Mouse (Mus musculus) G1E (cell line): Measurements from ENCODE around the gene Prx.

Source experiments
- CTCF ChIP-seq: IDR thresholded peaks from 2 replicates; pipeline ENCODE4 v1.5.1; 2012; ENCODE audit warnings: low read depth, low read length, inconsistent platforms, mixed read lengths
- GATA1 ChIP-seq: IDR thresholded peaks from 2 replicates; pipeline ENCODE4 v1.6.1; 2012; ENCODE audit warnings: borderline replicate concordance, low read length, inconsistent platforms, mixed read lengths
- GATA2 ChIP-seq: IDR thresholded peaks from 2 replicates; pipeline ENCODE4 v1.6.1; 2012; ENCODE audit warnings: low read depth, low read length, inconsistent platforms, borderline replicate concordance
- POLR2AphosphoS5 ChIP-seq: IDR thresholded peaks from 2 replicates; pipeline ENCODE4 v1.6.1; 2012; ENCODE audit warnings: low read depth, low read length, inconsistent platforms; ENCODE audit not compliant: insufficient replicate concordance
- TAL1 ChIP-seq: conservative IDR thresholded peaks from 2 replicates; pipeline ENCODE4 v1.6.1; 2012; ENCODE audit warnings: low read depth, low read length, inconsistent platforms, mixed read lengths

DNA sequence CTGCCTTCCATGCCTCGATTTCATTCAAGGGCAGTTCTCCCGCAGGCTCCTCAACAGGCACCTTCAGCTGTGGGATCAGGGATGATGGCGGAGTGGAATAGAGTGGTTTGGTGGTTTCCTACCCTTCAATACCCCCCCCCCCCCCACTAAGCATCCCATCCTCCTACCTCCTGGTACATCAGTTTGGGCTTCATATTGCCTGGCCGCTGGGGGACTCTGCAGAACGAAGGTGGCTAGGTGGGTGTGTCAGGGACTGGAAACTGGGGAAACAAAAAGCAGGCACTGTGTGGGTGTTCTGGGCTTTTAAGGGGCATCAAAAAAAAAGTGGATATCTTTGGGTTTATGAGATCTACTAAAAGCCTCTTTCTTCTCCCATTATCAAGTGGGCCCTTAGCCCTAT, 42.8 kb downstream of the Prx start:
- TF ChIP-seq TAL1 (no peak), CTCF (no peak), GATA1 (no peak), POLR2AphosphoS5 (no peak), GATA2 (no peak)
